Mouse (Mus musculus) fibroblast of lung, adult 2 months (primary cell): ENCODE data around the gene Elavl2.
"Not testable (repeated sequence)": the region's sequence is repeated elsewhere in the genome, so short reads cannot be mapped to it uniquely, and the experiment has no call there.

Experiments used
- DNase-seq: peaks from one replicate; pipeline ENCODE4 v3.0.0-alpha.2; 2011; ENCODE audit warnings: low read depth

Elavl2 gene

GRCm38 (mm10) chr4:91310801-91311200 is 89.8 kb downstream of the Elavl2 start:
- DNase-seq = no peak

- DNase-seq = no peak
These were observed 102.9 kb downstream of the Elavl2 start for GRCm38 (mm10) chr4:91297706-91298105.

GRCm38 (mm10) chr4:91295317-91295716 is 105.3 kb downstream of the Elavl2 start:
- DNase-seq = no peak

- no peak for DNase-seq
These were observed 109.1 kb downstream of the Elavl2 start for GRCm38 (mm10) chr4:91291526-91291925.

GRCm38 (mm10) chr4:91290373-91290772 is 110.2 kb downstream of the Elavl2 start:
- no peak for DNase-seq

- DNase-seq = no peak
These were observed 111.4 kb downstream of the Elavl2 start for GRCm38 (mm10) chr4:91289151-91289550.

- no peak for DNase-seq
These were observed 132.2 kb downstream of the Elavl2 start for GRCm38 (mm10) chr4:91268390-91268789.

- DNase-seq = no peak
These were observed 136.7 kb downstream of the Elavl2 start for GRCm38 (mm10) chr4:91263733-91264440.

GRCm38 (mm10) chr4:91262839-91263238 is 137.7 kb downstream of the Elavl2 start:
- no peak for DNase-seq

GRCm38 (mm10) chr4:91260622-91261021 is 140.0 kb downstream of the Elavl2 start:
- DNase-seq = no peak

- no peak for DNase-seq
These were observed 151.9 kb downstream of the Elavl2 start for GRCm38 (mm10) chr4:91248650-91249049.

- not testable (repeated sequence) for DNase-seq
These were observed 155.4 kb downstream of the Elavl2 start for GRCm38 (mm10) chr4:91245136-91245535.

GRCm38 (mm10) chr4:91244554-91244953 is 156.0 kb downstream of the Elavl2 start:
- DNase-seq = no peak

GRCm38 (mm10) chr4:91243896-91244295 is 156.7 kb downstream of the Elavl2 start:
- no peak for DNase-seq

- no peak for DNase-seq
These were observed 161.7 kb downstream of the Elavl2 start for GRCm38 (mm10) chr4:91238739-91239485.

- no peak for DNase-seq
These were observed 163.6 kb downstream of the Elavl2 start for GRCm38 (mm10) chr4:91236976-91237375.

GRCm38 (mm10) chr4:91234941-91235340 is 165.6 kb downstream of the Elavl2 start:
- no peak for DNase-seq

GRCm38 (mm10) chr4:91233599-91233998 is 167.0 kb downstream of the Elavl2 start:
- no peak for DNase-seq

- DNase-seq = no peak
These were observed 170.1 kb downstream of the Elavl2 start for GRCm38 (mm10) chr4:91230439-91230863.

GRCm38 (mm10) chr4:91228341-91228740 is 172.2 kb downstream of the Elavl2 start:
- DNase-seq = no peak

GRCm38 (mm10) chr4:91223811-91224210 is 176.8 kb downstream of the Elavl2 start:
- no peak for DNase-seq

GRCm38 (mm10) chr4:91219322-91219721 is 181.3 kb downstream of the Elavl2 start:
- no peak for DNase-seq

GRCm38 (mm10) chr4:91213917-91214316 is 186.7 kb downstream of the Elavl2 start:
- no peak for DNase-seq
